Mouse (Mus musculus): ENCODE results near the gene Dnajc5g. TPM values are rescaled to one million over a fixed set of nuclear protein-coding genes. Genes with fewer than 3 reads are reported as not detected.

The Dnajc5g gene
- total RNA-seq, 2 experiments from 2014 or later = not detected

DNA sequence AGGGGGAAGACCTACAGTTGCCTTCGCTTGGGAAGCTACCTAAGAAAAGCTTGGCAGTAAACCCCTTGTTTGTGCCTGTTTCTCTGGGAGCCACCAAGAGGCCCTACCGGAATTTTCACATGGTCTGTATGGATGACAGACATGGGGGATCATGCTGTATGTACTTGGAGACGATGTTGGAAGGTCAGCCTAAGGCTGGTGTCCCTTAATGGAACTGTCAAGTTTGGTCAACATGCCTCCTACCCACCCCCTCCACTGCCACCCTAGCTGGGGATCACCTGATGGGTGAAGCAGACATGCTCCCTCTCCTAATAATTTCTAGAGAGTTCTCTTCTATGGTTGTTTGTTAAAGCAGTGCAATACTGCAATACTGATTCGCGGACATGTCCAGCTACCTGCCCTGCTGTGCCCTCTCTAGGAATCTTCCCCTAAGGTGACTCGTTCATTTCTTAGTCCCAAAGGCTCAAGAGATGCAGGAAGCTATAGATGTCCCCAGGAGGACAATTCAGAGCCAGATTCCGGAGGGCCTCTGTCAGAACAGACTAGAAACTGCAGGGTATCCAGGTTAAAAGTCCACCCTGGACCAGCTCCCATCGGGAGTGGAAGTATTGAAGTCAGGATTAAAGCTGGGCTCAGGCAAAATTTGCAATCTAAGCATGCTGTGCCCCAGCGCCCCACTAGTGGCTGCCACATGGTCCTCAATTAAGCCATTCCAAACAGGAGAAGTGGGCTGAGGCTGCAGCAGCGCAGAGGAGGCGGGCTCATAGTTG, 10.2 kb upstream of the Dnajc5g start:
- no peak for DNase-seq
- intact Hi-C loops (cut with DNase I) = no loop called here

DNA sequence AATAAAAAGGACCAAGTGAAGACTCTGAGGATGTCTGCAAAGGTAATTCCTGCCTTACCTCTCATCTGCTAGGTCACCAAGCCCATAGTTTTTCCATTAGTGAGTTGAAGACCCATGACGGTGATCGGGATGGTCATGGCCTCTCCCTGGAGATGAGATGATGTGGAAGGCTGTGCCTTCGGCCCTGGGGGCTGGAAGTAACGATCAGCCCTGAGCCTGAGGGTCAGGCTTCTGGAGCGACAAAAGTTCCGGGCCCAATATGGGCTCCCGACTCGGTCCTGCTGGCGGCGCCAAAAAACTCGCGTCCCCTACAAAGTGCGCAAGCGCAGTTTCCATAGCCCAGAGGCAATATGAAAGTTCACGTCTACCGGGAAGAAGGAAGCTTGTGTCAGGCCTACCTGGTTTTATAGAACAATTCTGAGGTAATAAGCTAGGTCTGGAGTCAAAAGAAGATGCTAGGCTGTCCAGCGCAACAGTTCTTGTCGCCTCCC, 2.0 kb downstream of the Dnajc5g start, which contains the start of gene Slc30a3:
TSS of gene Slc30a3 (minus strand) at position 238 of the 491 bp plus-strand sequence.
- intact Hi-C loops (cut with DNase I) = no loop called here
- DNase-seq = no peak

DNA sequence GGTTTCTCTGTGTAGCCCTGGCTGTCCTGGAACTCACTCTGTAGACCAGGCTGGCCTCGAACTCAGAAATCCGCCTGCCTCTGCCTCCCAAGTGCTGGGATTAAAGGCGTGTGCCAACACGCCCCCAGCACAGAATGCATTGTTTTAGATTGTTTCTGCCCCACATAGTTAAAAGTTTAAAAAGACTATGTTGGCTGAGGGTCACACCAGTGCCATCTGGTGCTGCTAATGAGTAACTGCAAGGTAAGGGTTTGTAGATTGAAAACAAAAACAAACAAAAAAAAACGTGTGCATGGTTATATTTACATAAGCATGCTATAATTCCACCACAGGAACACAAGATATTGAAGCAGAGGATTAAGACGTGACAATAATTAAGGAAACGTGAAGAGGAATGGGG, 4.7 kb downstream of the Dnajc5g start:
- no peak for DNase-seq
- intact Hi-C loops (cut with DNase I) = loop anchor here (5.0 to 10.0 kb wide), 2 partner anchors 58 to 306 kb away; partner anchors contain the start of gene Cad

DNA sequence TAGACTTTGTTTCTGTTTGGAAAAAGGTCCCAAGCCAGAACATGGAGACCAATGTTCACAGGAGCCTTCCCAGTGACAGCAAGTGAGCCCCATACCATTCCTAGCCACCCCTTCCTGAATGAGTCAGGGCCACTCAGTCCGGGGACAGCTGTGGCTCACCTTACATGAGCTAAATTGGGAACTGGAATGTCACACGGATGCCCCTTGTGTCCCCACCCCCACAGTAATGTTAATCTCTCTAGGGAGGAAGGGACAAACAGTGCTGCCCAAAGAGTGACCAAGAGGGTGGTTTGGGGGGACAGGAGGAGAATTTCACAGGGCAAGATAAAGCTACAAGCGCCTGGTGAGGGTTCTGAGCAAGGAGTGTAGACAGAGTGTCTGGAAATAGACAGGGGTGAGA, 10.3 kb downstream of the Dnajc5g start, which contains the start of gene Trim54:
TSS of gene Trim54 (plus strand) at position 359 of the 400 bp plus-strand sequence.
- peak; percentile 57 to 69 for DNase-seq

DNA sequence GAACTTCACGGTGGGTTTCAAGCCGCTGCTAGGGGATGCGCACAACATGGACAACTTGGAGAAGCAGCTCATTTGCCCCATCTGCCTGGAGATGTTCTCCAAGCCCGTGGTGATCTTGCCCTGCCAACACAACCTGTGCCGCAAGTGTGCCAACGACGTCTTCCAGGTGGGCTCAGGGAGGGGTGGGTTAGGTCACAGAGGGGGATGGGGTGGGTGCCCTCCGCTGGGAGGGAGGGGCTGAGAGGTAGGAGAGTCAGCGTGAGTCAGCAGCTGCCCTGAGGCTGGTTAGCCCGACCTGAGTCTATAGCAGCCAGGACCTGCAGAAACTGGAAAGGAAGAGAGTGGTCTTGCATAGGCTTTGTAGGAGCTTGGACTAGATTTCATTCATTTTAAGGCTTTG, 10.8 kb downstream of the Dnajc5g start:
- intact Hi-C loops (cut with DNase I) = loop anchor here (10.0 kb wide), 1 partner anchor 312 kb away; no protein-coding TSS in a partner anchor

More for the DNA sequence above, 10.3 kb downstream of the Dnajc5g start, which contains the start of gene Trim54:
- intact Hi-C loops (cut with DNase I) = loop anchor here (10.0 kb wide), 1 partner anchor 312 kb away; no protein-coding TSS in a partner anchor

DNA sequence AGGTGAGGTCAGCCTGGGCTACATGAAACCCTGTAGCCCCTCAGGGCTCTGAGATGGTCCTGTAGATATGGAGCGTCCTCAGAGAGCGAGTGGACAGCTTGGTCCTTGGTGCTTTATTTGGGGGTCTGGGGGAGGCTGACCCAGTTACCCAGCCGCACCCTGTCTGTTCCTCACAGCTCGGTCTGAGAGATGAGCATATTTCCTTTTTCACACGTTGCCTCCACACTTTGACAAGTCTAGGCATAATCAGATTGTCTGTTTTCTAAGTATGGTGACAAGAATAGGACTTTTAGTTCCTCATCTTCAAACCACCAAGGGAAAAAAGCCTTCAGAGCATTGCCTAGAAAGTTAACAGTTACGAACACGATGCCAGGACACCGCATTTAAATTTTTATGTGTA, 15.0 kb downstream of the Dnajc5g start:
- no peak for DNase-seq
- intact Hi-C loops (cut with DNase I) = no loop called here

More for the DNA sequence above, 10.8 kb downstream of the Dnajc5g start:
- peak in 1 of 2 experiments; percentile 32 for DNase-seq

DNA sequence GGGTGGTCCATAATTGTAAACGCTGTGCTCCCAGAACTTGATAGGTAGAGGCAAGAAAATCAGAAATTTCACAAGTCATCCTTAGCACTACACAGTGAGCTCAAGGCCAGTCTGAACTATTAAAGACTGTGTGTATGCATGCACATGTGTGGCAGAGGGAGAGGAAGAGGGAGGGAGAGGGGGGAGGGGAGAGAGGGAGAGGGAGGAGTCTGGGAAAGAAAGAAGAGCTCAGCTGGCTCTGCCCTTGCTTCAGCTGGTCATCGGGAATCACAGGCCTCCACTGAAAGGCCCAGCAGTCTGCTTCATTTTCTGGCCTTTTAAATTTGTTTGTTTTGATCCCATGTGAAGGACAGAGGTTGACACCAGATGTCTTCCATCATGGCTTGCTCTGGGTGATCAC, 17.4 kb downstream of the Dnajc5g start:
- intact Hi-C loops (cut with DNase I) = no loop called here
- DNase-seq = no peak

DNA sequence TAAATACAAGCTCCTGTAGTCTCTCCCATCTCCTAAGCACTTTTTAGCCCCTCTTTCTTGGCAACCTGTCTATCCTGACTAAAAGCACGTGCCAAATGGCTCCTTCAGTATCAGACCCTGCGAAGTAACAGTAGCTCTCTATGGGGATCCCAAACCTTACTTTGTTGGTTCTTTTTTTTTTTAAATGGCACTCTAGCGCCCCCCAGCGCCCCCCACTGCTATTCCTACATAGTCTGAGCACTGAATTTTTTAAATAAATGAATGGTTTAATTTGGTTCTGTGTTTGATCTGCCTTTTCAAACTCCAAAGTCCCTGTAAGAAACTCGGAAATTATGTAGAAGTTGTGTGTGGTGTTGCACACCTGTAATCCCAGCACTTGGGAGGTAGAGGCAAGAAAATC, 20.0 kb downstream of the Dnajc5g start:
- intact Hi-C loops (cut with DNase I) = no loop called here
- no peak for DNase-seq

DNA sequence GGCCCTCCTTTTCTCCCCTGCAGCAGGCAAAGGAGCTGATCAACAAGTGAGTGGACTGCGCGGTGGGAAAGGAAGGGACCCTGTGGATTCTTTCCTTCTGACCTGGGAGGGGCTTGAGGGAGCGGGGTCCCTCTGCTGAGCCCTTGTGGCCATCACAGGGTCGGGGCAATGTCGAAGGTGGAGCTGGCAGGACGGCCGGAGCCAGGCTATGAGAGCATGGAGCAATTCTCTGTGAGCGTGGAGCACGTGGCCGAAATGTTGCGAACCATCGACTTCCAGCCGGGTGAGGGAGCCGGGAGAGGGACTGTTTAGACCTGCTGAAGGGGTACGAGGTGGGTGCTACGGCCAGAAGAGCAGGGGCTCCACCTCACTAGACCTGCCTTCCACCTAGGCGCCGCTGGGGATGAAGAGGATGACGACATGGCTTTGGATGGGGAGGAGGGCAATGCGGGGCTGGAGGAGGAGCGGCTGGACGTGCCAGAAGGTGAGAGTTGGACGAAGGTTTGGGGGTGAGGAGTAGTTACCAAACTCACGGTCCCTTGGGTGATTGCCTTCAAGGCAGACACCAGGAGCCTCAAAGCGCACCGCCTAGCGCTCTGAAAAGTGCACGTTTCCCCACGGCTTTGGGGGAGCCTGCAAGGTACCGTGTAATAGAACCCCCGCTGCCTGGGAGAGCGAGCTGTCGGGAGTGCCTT, 30.8 kb downstream of the Dnajc5g start:
- intact Hi-C loops (cut with DNase I) = no loop called here
- no peak for DNase-seq

DNA sequence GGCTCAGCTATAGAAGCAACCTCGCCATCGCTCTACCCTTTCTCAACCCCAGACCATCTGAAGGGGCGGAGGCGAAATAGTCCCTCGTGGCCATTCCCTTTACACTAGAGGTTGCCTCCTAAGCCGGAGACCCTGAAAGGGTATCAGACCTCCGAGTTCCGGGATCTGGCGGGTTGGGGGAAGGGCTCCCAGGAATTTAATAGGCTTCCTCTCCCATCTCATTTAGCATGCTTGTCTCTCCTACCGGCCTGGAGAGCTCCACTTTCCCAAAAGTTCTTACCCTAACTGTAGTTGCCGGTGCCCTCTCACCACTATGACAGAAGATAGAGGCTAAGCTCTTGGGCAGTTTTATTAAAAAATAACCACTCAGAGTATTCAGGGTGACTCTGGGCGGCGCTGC, 31.6 kb downstream of the Dnajc5g start:
- intact Hi-C loops (cut with DNase I) = no loop called here
- no peak for DNase-seq

DNA sequence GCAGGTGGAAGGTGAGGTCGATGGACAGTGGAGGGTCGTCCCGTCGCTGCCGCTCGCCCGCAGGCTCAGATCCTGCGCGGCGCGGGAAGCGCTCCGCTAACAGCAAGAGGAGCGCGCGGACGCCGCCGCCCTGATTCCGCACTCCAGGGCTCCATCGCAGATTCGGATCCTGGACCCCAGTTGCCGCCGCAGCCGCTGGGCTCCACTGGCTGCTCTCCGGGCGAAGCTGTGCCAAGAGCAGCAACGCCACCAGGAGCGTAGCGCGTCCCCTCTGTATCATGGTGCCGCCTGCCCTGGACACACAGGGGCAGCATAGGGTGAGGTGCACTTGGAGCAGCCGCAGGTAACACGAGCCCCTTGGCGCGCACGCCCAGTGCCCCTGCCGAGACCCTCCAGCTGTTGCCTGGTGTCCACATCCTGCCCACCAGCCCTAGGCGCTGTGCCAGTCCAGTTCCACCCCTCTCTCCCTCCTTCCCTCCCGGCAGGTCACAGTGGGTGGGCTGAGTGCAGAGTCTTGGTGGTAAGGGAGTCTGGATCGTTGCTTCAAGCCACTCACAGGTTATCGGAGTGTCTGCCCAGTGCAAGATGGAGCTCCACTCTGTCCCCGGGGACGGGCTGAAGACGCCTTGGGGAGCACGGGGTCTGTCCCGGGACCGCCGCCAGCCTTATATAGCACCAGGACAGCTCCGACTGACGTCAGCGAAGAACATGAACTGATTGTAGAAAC, 32.3 kb downstream of the Dnajc5g start, which contains the start of gene Ucn:
TSS of gene Ucn (minus strand) at position 589 of the 727 bp plus-strand sequence.
- peak in 1 of 2 experiments; percentile 22 for DNase-seq
- intact Hi-C loops (cut with DNase I) = no loop called here

DNA sequence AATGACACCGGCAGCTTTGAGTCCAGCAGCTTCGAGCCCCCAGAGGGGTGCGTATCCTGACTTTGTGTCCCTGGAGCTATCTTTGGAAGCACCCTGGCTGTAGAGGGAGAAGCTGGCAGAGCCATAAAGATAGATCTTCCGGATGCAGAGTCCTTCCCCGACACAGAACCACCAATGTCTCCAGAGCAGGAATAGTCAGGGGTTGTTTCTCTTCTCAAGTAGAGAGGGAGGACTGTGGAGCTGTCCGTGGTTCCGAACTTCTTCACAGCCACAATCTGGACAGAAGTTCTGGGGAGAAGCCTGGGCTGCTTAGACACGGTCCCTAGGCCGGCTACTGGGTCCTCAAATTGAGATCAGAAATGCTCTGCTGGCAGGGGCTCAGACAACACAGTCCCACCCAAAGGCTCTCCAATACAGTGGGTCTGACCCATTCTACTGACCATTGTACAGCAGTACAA, 32.9 kb downstream of the Dnajc5g start:
- DNase-seq = peak in 1 of 2 experiments; percentile 50
- intact Hi-C loops (cut with DNase I) = no loop called here

DNA sequence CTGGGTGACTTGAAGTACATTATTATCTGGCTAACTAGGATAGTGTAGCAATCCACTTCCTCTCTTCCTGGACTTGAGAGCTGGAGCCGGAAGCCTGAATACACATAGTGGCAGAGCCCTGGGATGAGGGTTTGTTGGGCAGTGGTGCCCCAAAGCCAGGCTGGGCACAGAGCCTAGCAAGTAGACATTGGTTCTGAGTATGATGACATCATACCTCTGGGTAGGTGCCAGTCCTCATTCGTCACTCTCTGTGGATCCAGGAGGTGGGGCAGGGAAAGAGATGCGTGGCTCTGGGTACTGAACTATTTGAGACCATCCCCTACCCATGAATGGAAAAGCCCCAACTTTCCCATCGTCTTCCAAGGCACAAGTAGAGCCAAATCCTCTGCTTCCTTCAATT, 43.7 kb downstream of the Dnajc5g start:
- intact Hi-C loops (cut with DNase I) = no loop called here
- peak; percentile 32 to 35 for DNase-seq

DNA sequence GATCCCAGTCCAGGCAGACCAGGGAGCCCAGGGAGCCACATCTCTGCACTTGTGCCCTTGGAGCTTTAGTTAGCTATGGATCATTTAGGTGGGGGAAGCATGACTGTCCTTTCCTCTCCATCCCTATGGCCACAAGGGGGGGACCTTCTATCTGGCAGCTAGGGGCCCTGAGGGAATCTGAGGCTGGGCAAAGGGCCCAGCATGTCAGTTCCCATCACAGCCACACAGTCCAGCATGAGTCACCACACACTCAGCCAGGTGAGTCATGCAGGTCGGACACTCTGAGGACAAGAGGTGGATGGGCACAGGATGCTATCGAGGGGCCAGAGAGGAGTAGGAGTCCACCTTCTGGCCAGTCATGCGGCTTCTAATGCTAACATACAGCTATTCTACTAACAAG, 45.7 kb downstream of the Dnajc5g start:
- DNase-seq = peak; percentile 57 to 61
- intact Hi-C loops (cut with DNase I) = no loop called here

DNA sequence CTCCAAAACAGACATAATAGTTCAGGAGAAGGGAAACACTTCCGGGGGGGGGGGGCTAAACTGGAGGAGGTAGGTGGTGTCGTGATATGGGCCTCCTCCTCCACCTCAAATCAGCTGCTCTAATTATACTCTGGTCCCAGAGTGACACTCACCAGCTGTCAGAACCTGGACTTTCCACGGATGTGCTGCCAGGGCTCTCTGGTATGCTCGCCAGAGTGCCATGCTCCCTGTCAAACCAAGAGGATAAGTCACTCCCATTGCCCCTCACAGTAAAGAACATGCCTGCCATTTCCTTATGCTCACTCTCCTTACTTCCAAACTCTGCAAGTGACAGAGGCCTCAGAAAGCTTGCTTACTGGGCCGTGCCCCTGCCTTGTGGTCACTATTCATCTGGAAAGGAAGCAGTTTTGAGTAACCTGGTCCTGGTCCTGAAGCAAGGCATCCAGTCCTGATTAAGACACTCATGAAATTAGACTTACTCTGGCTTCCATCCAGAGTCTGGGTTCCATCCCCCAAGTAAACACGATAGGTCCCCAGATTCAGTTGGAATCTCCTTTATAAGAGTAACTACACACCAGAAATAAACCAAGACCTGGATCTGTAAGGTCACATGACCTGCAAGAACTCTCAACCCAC, 47.5 kb downstream of the Dnajc5g start:
- DNase-seq = peak; percentile 39 to 56
- intact Hi-C loops (cut with DNase I) = no loop called here

DNA sequence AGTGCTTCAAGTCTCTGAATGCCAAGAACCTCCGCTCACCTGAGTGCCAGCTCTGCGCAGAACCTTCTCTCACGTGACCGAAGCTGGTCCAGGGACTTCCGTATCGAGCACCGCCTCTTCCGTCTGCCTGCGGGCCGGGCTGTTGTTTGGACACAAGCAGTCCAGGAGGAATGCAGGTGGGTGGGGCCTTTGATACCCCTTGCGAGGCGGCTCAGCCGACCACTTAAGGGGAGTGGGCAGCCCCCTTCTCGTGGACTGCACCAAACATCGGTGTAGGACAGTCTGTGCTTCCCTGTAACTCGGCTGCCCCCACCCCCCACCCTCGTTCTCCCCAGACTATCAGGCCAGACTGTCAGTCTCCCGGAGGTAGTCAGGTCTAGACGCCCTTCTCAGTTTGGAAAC, 48.1 kb downstream of the Dnajc5g start, which contains the start of gene Mpv17:
TSS of gene Mpv17 (minus strand) at position 100 of the 402 bp plus-strand sequence.
- intact Hi-C loops (cut with DNase I) = no loop called here
- peak; percentile 88 for DNase-seq
